Mouse (Mus musculus) ES-E14 (cell line): ENCODE data around the gene Asic1. TPM values are rescaled to one million over a fixed set of nuclear protein-coding genes. Genes with fewer than 3 reads are reported as not detected.
A peak's percentile ranks its signal among the peaks of the same experiment; 100 is the strongest.
"Not testable (repeated sequence)": the region's sequence is repeated elsewhere in the genome, so short reads cannot be mapped to it uniquely, and the experiment has no call there.

Experiments
- DNase-seq: peaks from one replicate; pipeline ENCODE4 v3.0.0-alpha.2; 2013; ENCODE audit warnings: low read depth, low spot score
- H3K27ac ChIP-seq: 2 replicates; pipeline ENCODE4 v1.5.1; 2012; ENCODE audit warnings: low read depth, mild to moderate bottlenecking, low read length, moderate library complexity, mixed read lengths; ENCODE audit not compliant: poor library complexity, insufficient read depth, severe bottlenecking
- H3K36me3 ChIP-seq: 2 replicates; pipeline ENCODE4 v1.6.1; 2012; ENCODE audit warnings: mild to moderate bottlenecking, low read length, moderate library complexity, mixed read lengths; ENCODE audit not compliant: control insufficient read depth, poor library complexity, insufficient read depth, severe bottlenecking
- H3K4me1 ChIP-seq, 2 experiments: fragments of 150-350 bp in 1 of 2; sonication (generic) in 1 of 2; 2 replicates each; pipeline ENCODE4 v1.6.1; 2012; ENCODE audit warnings: low read length in 2 of 2, mild to moderate bottlenecking in 1 of 2, mixed read lengths in 1 of 2; ENCODE audit not compliant: control insufficient read depth in 2 of 2, insufficient read depth in 2 of 2, poor library complexity in 1 of 2
- H3K4me3 ChIP-seq, 2 experiments: fragments of 150-350 bp in 1 of 2; sonication (generic) in 1 of 2; 2 replicates each; pipeline ENCODE4 v1.5.1; 2012; ENCODE audit warnings: low read length in 2 of 2, low read depth in 1 of 2, mild to moderate bottlenecking in 1 of 2, mixed read lengths in 1 of 2; ENCODE audit not compliant: insufficient read depth in 1 of 2, poor library complexity in 1 of 2, severe bottlenecking in 1 of 2
- H3K9ac ChIP-seq: 2 replicates; pipeline ENCODE4 v1.6.1; 2012; ENCODE audit warnings: low read depth, mild to moderate bottlenecking, low read length, mixed read lengths; ENCODE audit not compliant: poor library complexity, insufficient read depth, severe bottlenecking
- H3K9me3 ChIP-seq: fragments of 150-350 bp; sonication (generic); 2 replicates; pipeline ENCODE4 v1.6.1; 2012; ENCODE audit warnings: low read depth, mild to moderate bottlenecking, low read length; ENCODE audit not compliant: control insufficient read depth, insufficient read depth
- CHD2 ChIP-seq: IDR thresholded peaks from 2 replicates; pipeline ENCODE4 v1.6.1; 2014; ENCODE audit warnings: mild to moderate bottlenecking, low read depth, low read length, inconsistent platforms
- HCFC1 ChIP-seq: IDR thresholded peaks from 2 replicates; pipeline ENCODE4 v1.6.1; 2012; ENCODE audit warnings: low read length, inconsistent platforms, borderline replicate concordance; ENCODE audit not compliant: insufficient read depth
- MAFK ChIP-seq: IDR thresholded peaks from 2 replicates; pipeline ENCODE4 v1.6.1; 2014; ENCODE audit warnings: mild to moderate bottlenecking, low read depth, low read length, inconsistent platforms; ENCODE audit not compliant: insufficient read depth
- ZC3H11A ChIP-seq: IDR thresholded peaks from 2 replicates; pipeline ENCODE4 v1.6.1; 2012; ENCODE audit warnings: low read depth, mild to moderate bottlenecking, inconsistent platforms, low read length, borderline replicate concordance
- ZNF384 ChIP-seq: IDR thresholded peaks from 2 replicates; pipeline ENCODE4 v1.6.1; 2012; ENCODE audit warnings: low read depth, low read length, inconsistent platforms
- in situ Hi-C, 2 experiments: fragments of 600-800 bp; cut with MboI; formaldehyde crosslinking; loops; one replicate each; pipeline ENCODE4 v1.15.1; 2025; ENCODE audit warnings: low sequenced_read_pairs in 2 of 2, inconsistent platforms in 1 of 2; ENCODE audit not compliant: unreplicated experiment in 2 of 2
- total RNA-seq: library from RNA; depleted of rRNA; stranded (reverse); fragments of 300-350 nt; gene quantifications from 2 replicates; pipeline ENCODE4 v1.2.3, GENCODE M21; 2012

The Asic1 gene
- total RNA-seq, 1 experiment = 6.6 TPM

DNA sequence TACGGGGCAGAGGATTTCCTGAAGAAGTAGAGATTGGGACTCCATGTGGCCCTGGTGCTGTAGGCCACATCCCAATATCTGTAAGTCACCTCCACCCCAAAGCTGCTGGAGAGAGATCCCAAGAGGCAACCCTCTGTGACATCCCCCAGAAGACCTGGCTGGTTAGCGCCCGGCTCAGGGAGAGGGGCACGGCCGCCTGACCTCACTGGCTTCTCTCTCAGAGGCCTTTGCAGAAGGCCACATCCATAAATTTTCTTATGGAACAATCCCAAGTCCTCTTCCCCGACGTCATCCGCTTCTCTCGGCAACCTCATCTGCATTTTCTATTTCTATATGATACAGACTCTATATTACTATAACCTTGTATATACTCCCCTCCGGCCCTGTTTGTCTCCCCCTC, 29.5 kb downstream of the Asic1 start:
- no peaks in the 10 kb centered on the region for H3K9me3 ChIP-seq
- no peak overlapping the region for H3K4me3 ChIP-seq
- H3K27ac ChIP-seq = no peak overlapping the region
- no peak for DNase-seq
- TF ChIP-seq ZNF384 (no peak), CHD2 (no peak), HCFC1 (no peak)
- H3K9ac ChIP-seq = no peak overlapping the region
- H3K36me3 ChIP-seq = 0 out of 2 replicates have a peak, but pooled peaks cover 2% of the 10 kb centered on the region
- in situ Hi-C loops = no loop called here
- H3K4me1 ChIP-seq = peaks cover 6 to 22% of the 10 kb centered on the region in 2 experiments; a peak in 3 of 4 replicates

- Histone ChIP-seq H3K9me3 (no peaks in the 10 kb centered on the region), H3K4me3 (peak overlapping the region in 1 of 2 experiments; percentile 29; a peak in 1 of 4 replicates), H3K9ac (peak overlapping the region; percentile 95; the same call in 1 of the 2 replicates), H3K27ac (no peak overlapping the region), H3K36me3 (0 out of 2 replicates have a peak, but pooled peaks cover 2% of the 10 kb centered on the region), H3K4me1 (peaks cover 6 to 22% of the 10 kb centered on the region in 2 experiments; a peak in 3 of 4 replicates)
- no peak for DNase-seq
- TF ChIP-seq MAFK (no peak), CHD2 (no peak), ZNF384 (no peak), HCFC1 (no peak), ZC3H11A (no peak)
- in situ Hi-C loops = no loop called here
Observed at GRCm38 (mm10) chr15:99700219-99701106, 30.3 kb downstream of the Asic1 start.

- peaks cover 6 to 22% of the 10 kb centered on the region in 2 experiments; a peak in 3 of 4 replicates for H3K4me1 ChIP-seq
- not testable (repeated sequence) for H3K9me3 ChIP-seq, DNase-seq
Observed at GRCm38 (mm10) chr15:99701640-99701998, 31.5 kb downstream of the Asic1 start.

DNA sequence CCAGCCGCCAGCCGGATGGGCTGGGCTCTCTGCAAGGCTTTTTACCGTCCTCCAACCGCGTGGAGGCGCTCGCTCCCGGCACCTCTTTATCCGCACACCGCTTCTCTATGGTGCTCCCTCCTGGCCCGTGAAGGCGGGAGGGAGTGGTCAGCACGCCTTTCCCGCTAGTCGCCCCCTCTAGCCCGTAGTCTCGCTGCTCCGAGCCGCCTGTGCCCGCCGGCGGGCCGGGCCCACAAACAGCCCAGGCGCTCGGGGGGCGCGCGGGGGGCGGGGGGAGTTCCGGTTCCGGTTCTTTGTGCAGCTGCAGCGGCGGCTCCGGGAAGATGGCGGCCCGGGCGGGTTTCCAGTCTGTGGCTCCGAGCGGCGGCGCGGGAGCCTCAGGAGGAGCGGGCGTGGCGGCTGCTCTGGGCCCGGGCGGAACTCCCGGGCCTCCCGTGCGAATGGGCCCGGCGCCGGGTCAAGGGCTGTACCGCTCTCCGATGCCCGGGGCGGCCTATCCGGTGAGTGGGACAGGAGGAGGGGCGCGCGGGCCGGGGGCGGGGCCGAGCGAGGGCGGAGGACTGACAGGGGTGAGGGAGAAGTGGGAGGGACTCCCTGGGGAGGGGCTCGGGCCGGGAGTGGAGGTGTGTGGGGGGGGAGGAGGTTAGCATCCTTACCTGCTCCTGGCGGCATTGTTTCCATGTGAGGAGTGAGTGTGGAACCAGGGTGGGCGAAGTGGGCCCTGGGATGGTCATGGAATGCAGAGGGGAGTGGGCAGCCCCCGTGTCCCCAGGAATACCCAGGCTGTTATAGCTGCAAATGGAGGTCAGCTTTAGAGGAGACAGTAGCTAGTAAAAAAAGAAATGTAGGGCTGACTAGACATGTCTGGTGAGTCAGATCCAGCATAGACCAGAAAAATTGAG, 32.1 kb downstream of the Asic1 start, which contains the start of gene Smarcd1:
Gene Smarcd1, plus strand, starts transcription at position 131 of the 902 bp plus-strand sequence.
- H3K9me3 ChIP-seq = no peaks in the 10 kb centered on the region
- peak within 1 kb of the TSS; percentile 95 for H3K27ac ChIP-seq
- H3K4me1 ChIP-seq = peaks cover 7 to 22% of the 10 kb centered on the region in 2 experiments; a peak in 3 of 4 replicates
- DNase-seq = peak; percentile 88
- in situ Hi-C loops = no loop called here
- TF ChIP-seq HCFC1 (peak; percentile 67; the same call in 1 of the 2 replicates), MAFK (no peak)
- peaks cover 9% of the 10 kb centered on the region for H3K36me3 ChIP-seq
- peak within 1 kb of the TSS; percentile 95 for H3K9ac ChIP-seq
- peak within 1 kb of the TSS; percentile 89 to 90 for H3K4me3 ChIP-seq

More at GRCm38 (mm10) chr15:99701640-99701998, 31.5 kb downstream of the Asic1 start:
- H3K4me3 ChIP-seq = peak overlapping the region; percentile 89 to 90
- peak overlapping the region; percentile 65; the same call in 1 of the 2 replicates for H3K27ac ChIP-seq
- in situ Hi-C loops, H3K36me3 ChIP-seq: not testable (repeated sequence)
- H3K9ac ChIP-seq = peak overlapping the region; percentile 95; the same call in 1 of the 2 replicates
